Mouse (Mus musculus) liver, postnatal 0 days (tissue): ENCODE measurements around the gene Cd300ld5.

Experiments used
- CTCF ChIP-seq: sonication (generic); IDR thresholded peaks from 2 replicates; pipeline ENCODE4 v1.5.1; 2016; ENCODE audit warnings: antibody characterized with exemption, low read depth
- EP300 ChIP-seq: IDR thresholded peaks from 2 replicates; pipeline ENCODE4 v1.6.1; 2016; ENCODE audit warnings: antibody characterized with exemption, low read depth, mild to moderate bottlenecking

DNA sequence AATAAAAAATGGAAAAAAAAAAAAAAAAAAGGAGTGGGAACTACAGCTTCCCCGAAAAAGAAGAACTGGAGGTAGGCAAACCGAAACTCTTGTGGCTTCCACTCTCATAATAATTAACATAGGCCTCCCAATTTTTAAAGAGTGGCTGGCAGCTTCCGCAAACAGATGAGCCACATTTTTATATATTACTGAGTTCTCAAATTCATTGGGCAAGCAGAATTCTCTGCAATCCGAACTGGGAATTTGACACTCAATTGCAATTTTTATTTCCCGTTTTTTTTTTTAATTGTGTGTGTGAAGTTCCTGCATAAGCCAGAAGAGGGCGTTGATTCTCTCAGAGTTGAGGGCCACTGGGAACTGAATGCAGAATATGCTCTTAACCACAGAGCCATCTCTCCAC is 29.2 kb upstream of the Cd300ld5 start:
- TF ChIP-seq EP300 (no peak), CTCF (peak; percentile 32; the same call in 1 of the 2 replicates)
